Mouse (Mus musculus) cortical plate, adult 2 months (tissue): Measurements from ENCODE around the gene Tubg2.

ENCODE experiments used
- CTCF ChIP-seq: fragments of 200-500 bp; IDR thresholded peaks from 2 replicates; pipeline ENCODE4 v1.5.1; 2011; ENCODE audit warnings: mild to moderate bottlenecking, control low read depth, low read length; ENCODE audit not compliant: insufficient read depth; ENCODE audit errors: extremely low read depth
- POLR2A ChIP-seq: fragments of 200-500 bp; IDR thresholded peaks from 2 replicates; pipeline ENCODE4 v1.6.1; 2011; ENCODE audit warnings: mild to moderate bottlenecking, low read length, control low read depth; ENCODE audit not compliant: insufficient read depth; ENCODE audit errors: extremely low read depth

- no peak for TF ChIP-seq CTCF
- TF ChIP-seq POLR2A = no peak
Observed at GRCm38 (mm10) chr11:101180261-101180660, 24.6 kb downstream of the Tubg2 start.
